Mouse (Mus musculus) forebrain, embryonic 11.5 days (tissue): ENCODE results near the gene Mras. TPM values are rescaled to one million over a fixed set of nuclear protein-coding genes. Genes with fewer than 3 reads are reported as not detected.

Experiments
- ATAC-seq: fragments of 200-750 bp; cut with Nextera tagmentation; replicated peaks from 2 replicates; pipeline ENCODE4 v1.8.0; 2017; ENCODE audit warnings: moderate TSS enrichment; ENCODE audit not compliant: low FRiP score
- DNase-seq: peaks from one replicate; pipeline ENCODE4 v3.0.0-alpha.2; 2017; ENCODE audit warnings: low spot score
- H3K27ac ChIP-seq: fragments of 300-500 bp; sonication (generic); 2 replicates; pipeline ENCODE4 v1.5.1; 2014; ENCODE audit warnings: low read depth, low read length
- H3K27me3 ChIP-seq: fragments of 300-500 bp; sonication (generic); 2 replicates; pipeline ENCODE4 v1.6.1; 2014; ENCODE audit warnings: mild to moderate bottlenecking, low read length, mixed read lengths; ENCODE audit not compliant: control insufficient read depth, insufficient read depth
- H3K36me3 ChIP-seq: fragments of 300-500 bp; sonication (generic); 2 replicates; pipeline ENCODE4 v1.6.1; 2014; ENCODE audit warnings: mild to moderate bottlenecking, low read length, moderate library complexity, mixed read lengths; ENCODE audit not compliant: control insufficient read depth, insufficient read depth
- H3K4me1 ChIP-seq: fragments of 300-500 bp; sonication (generic); replicated peaks from 2 replicates; pipeline ENCODE4 v1.6.1; 2014; ENCODE audit warnings: low read length, mixed read lengths; ENCODE audit not compliant: control insufficient read depth, insufficient read depth
- H3K4me2 ChIP-seq: fragments of 300-500 bp; sonication (generic); 2 replicates; pipeline ENCODE4 v1.6.1; 2014; ENCODE audit warnings: low read depth, mild to moderate bottlenecking, low read length, moderate library complexity, mixed read lengths; ENCODE audit not compliant: severe bottlenecking
- H3K4me3 ChIP-seq: fragments of 300-500 bp; sonication (generic); 2 replicates; pipeline ENCODE4 v1.5.1; 2014; ENCODE audit warnings: low read depth, low read length
- H3K9ac ChIP-seq: fragments of 300-500 bp; sonication (generic); 2 replicates; pipeline ENCODE4 v1.6.1; 2014; ENCODE audit warnings: low read length
- H3K9me3 ChIP-seq: fragments of 300-500 bp; sonication (generic); 2 replicates; pipeline ENCODE4 v1.6.1; 2016; ENCODE audit warnings: low read length, mixed read lengths; ENCODE audit not compliant: control insufficient read depth
- WGBS: fragments of 180-500 bp; shearing (Covaris S2); extraction: QIAGEN DNeasy Blood & Tissue Kit; methylation state at CpG from one replicate; pipeline ENCODE4 v1.1.7; 2014; 5-methylcytosine and 5-hydroxymethylcytosine counted together
- polyA plus RNA-seq: library from polyadenylated mRNA; unstranded; fragments of >200 nt; fragmentation: Nextera tagmentation; extraction: Ambion mirVana; gene quantifications from 2 replicates; pipeline ENCODE4 v1.2.1, GENCODE M21; 2014

Gene Mras
- polyA plus RNA-seq, 1 experiment from 2014 or later, result 16.8 TPM

GRCm38 (mm10) chr9:99469681-99470273 is 32.6 kb upstream of the Mras start:
- no peak overlapping the region for H3K9ac ChIP-seq
- no peaks in the 10 kb centered on the region for H3K36me3 ChIP-seq
- H3K4me1 ChIP-seq, result no peaks in the 10 kb centered on the region
- ATAC-seq (no peak), DNase-seq (no peak)
- H3K27me3 ChIP-seq, result no peaks in the 10 kb centered on the region
- no peak overlapping the region for H3K4me2 ChIP-seq
- WGBS, result 68% methylated on average over 8 of the region's 8 CpGs
- no peak overlapping the region for H3K4me3 ChIP-seq
- no peak overlapping the region for H3K27ac ChIP-seq
- H3K9me3 ChIP-seq, result no peaks in the 10 kb centered on the region

DNA sequence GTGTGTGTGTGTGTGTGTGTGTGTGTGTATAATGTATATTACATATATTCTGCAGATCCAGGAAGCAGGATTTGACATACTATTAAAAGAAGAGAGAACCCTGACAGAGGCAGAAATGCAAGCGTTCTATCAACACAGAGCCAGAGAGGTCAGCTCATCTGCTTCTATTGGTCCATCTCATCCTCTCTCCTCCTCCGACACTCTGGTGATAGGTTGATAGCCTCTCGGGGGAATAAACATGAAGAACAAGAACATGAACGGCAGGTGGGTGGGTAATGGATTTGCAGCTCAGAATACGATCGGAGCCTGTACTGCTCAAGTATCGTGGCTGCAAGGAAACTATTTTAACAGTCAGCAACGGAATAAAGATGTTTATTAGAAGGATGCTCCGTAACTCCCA is 31.4 kb upstream of the Mras start:
- Histone ChIP-seq H3K36me3 (no peaks in the 10 kb centered on the region), H3K27me3 (no peaks in the 10 kb centered on the region), H3K9ac (no peak overlapping the region), H3K9me3 (no peaks in the 10 kb centered on the region), H3K4me2 (no peak overlapping the region), H3K27ac (no peak overlapping the region), H3K4me3 (no peak overlapping the region), H3K4me1 (no peaks in the 10 kb centered on the region)
- WGBS, result 90% methylated on average over 9 of the region's 9 CpGs
- ATAC-seq (no peak), DNase-seq (no peak)

DNA sequence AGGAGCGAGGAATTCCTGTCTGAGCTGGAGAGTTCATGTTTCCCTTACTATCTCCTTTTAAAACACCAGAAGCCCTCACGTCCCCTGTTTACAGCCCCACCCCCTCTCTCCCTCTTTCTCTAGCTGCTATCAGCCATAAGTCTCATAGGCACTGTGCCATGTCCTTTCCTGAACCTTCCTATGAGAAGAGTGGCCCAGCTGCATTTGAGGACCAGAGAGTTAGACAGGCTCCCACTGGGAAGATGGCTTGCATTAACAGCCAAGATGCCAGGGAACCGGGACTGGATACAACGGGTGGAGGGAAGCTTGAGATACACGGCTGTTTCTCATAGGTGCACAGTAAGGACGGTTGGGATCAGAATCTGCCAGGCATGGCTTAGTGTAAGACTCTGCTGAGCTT is 27.7 kb upstream of the Mras start:
- no peak overlapping the region for H3K4me3 ChIP-seq
- H3K27ac ChIP-seq, result no peak overlapping the region
- DNase-seq, result no peak
- H3K4me1 ChIP-seq, result no peaks in the 10 kb centered on the region
- H3K4me2 ChIP-seq, result no peak overlapping the region
- no peak overlapping the region for H3K9ac ChIP-seq
- no peaks in the 10 kb centered on the region for H3K27me3 ChIP-seq
- H3K9me3 ChIP-seq, result no peaks in the 10 kb centered on the region
- WGBS, result 86% methylated on average over 6 of the region's 6 CpGs
- H3K36me3 ChIP-seq, result no peaks in the 10 kb centered on the region
- no peak for ATAC-seq

DNA sequence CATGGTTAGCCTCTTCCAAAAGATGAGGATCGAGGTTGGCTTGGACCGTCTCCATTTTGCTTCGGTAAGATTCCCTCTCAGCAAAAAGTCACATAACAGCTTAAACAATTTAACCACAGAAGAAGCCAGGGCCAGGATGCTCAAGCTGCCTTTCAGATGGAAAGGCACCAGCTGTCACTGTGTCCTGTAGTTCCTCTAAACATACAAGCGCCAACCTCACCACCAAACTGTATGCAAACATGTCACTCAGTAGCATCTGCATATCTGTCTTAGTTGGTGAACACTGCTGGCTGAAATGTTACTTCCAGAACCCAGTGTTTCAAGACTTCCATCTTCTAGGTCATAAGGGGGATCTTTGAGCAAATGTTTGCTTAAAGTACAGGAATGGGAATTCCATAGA is 22.5 kb upstream of the Mras start:
- no peaks in the 10 kb centered on the region for H3K36me3 ChIP-seq
- no peak overlapping the region for H3K27ac ChIP-seq
- no peaks in the 10 kb centered on the region for H3K9me3 ChIP-seq
- ATAC-seq (no peak), DNase-seq (no peak)
- 91% methylated on average over 4 of the region's 4 CpGs for WGBS
- no peak overlapping the region for H3K4me3 ChIP-seq
- no peaks in the 10 kb centered on the region for H3K4me1 ChIP-seq
- no peaks in the 10 kb centered on the region for H3K27me3 ChIP-seq
- no peak overlapping the region for H3K9ac ChIP-seq
- H3K4me2 ChIP-seq, result no peak overlapping the region

DNA sequence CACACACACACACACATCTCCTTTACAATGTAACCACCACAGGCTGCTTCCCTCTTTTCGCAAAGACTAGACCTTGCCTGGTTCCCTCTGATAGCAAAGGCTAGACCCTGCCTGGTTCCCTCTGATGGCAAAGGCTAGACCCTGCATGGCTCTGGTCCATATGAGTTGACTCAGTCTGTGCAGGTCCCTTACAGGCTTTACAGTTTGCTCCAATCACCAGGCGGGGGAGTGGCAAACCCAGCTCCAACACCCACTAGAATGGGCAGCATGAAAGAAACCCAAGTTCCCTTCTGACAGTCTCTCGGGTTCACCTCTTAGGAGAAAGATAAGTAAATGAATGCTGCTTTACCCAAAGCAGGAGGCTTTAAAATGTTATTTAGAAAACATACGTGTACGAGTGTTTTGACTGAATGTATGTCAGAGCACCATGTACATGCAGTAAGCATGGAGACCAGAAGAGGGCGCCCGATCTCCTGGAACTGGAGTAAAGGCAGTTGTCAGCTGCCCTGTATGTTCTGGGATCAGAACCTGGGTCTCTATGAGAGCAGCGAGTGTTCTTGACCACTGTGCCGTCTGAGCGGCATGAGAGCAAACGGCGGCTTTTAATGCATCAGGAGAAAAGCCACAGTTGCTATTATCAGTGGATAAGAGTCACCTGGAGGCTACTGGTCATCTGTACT is 21.5 kb upstream of the Mras start:
- Histone ChIP-seq H3K4me1 (no peaks in the 10 kb centered on the region), H3K27me3 (no peaks in the 10 kb centered on the region), H3K4me3 (no peak overlapping the region), H3K9me3 (no peaks in the 10 kb centered on the region), H3K9ac (no peak overlapping the region), H3K36me3 (no peaks in the 10 kb centered on the region), H3K27ac (no peak overlapping the region), H3K4me2 (no peak overlapping the region)
- DNase-seq (peak; percentile 74), ATAC-seq (no peak)
- WGBS, result 44% methylated on average over 12 of the region's 12 CpGs

DNA sequence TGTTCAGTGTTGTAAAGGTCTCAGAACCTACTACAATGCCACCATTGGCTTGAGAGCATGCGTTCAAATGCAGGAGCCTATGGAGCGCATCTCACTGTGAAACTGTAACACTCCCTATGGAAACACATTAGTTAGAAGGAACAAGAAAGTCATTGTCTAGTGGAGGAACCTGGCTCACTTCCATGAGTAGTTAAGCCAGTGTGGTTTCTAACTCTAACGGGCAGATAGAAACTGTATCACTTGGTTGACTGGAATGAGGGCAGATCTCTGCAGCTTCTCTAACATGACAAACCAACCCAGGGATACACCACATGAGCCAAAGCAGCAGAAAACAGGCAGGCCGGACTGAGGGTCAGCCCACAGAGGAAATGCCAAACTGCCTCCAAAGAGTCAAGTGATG is 17.0 kb upstream of the Mras start:
- Histone ChIP-seq H3K27me3 (no peaks in the 10 kb centered on the region), H3K36me3 (no peaks in the 10 kb centered on the region), H3K4me3 (no peak overlapping the region), H3K4me1 (no peaks in the 10 kb centered on the region), H3K4me2 (no peak overlapping the region), H3K9ac (no peak overlapping the region), H3K9me3 (no peaks in the 10 kb centered on the region), H3K27ac (no peak overlapping the region)
- 88% methylated on average over 4 of the region's 4 CpGs for WGBS
- no peak for ATAC-seq
- DNase-seq, result no peak

- no peak within 1 kb of the TSS for H3K27ac ChIP-seq
- H3K4me3 ChIP-seq, result no peak within 1 kb of the TSS
- ATAC-seq (0 out of 2 replicates have a peak, but pooled peaks have one; percentile 46), DNase-seq (no peak)
- no peaks in the 10 kb centered on the region for H3K4me1 ChIP-seq
- no peak within 1 kb of the TSS for H3K9ac ChIP-seq
- H3K4me2 ChIP-seq, result no peak within 1 kb of the TSS
- H3K9me3 ChIP-seq, result no peaks in the 10 kb centered on the region
- 6% methylated on average over 14 of the region's 14 CpGs for WGBS
- H3K36me3 ChIP-seq, result no peaks in the 10 kb centered on the region
- H3K27me3 ChIP-seq, result no peaks in the 10 kb centered on the region
These were observed 14.0 kb upstream of the Mras start, which contains the start of gene Nme9 for GRCm38 (mm10) chr9:99451161-99451560. Gene Nme9 (plus strand): TSS chr9:99451475.

- 41% methylated on average over 9 of the region's 9 CpGs for WGBS
- Histone ChIP-seq H3K4me2 (no peak overlapping the region), H3K36me3 (no peaks in the 10 kb centered on the region), H3K9me3 (no peaks in the 10 kb centered on the region), H3K4me3 (no peak overlapping the region), H3K27me3 (no peaks in the 10 kb centered on the region), H3K9ac (no peak overlapping the region), H3K4me1 (no peaks in the 10 kb centered on the region), H3K27ac (no peak overlapping the region)
- no peak for DNase-seq
- no peak for ATAC-seq
These were observed 12.9 kb upstream of the Mras start for GRCm38 (mm10) chr9:99449886-99450647.
